Mouse (Mus musculus) lung, postnatal 14 days (tissue): Measurements from ENCODE around the gene Chka.

Experiments
- DNase-seq: peaks from one replicate; pipeline ENCODE4 v3.0.0; 2021

The Chka gene

DNA sequence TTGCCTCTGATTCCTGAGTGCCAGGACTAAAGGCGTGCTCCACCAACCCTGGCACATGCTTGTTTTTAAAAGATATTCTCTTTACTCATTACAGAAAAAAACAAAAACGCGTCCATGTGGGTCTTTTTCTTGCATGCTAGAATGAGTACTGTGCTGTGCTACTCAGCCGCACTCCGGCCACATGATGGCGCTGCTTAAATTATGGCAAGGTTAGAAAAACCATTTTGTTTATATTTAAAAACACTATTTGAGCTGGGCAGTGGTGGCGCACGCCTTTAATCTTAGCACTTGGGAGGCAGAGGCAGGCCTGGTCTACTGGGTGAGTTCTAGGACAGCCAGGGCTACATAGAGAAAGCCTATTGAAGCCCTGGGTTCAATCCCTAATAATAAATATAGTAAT is 38.6 kb downstream of the Chka start:
- DNase-seq: peak; percentile 51

DNA sequence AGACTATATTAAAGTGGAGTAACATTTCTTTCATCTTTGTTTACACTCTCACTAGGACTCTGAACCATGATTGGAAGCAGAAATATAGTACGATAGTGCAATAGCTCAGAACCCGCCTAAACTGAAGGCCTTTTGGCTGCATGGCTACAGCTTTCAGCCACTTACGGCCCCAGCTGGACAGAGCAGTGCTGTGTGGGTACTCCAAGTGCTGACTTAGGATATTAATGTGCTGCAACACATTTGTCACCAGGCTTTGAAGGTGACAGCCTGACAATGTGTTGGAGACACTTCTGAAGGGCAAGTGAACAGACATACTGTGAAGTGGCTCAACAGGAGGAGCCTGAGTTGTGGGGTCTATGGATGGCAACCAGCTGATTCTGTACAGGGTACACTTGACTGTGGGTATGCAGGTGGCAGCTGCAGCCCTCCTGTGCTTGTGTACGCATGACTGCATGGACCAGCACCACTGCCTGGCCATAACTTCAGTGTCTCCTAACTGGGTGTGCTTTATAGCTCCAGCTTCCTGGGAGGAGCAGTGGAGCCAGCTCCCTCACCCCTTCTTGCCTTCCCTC is 42.1 kb downstream of the Chka start:
- DNase-seq: no peak

DNA sequence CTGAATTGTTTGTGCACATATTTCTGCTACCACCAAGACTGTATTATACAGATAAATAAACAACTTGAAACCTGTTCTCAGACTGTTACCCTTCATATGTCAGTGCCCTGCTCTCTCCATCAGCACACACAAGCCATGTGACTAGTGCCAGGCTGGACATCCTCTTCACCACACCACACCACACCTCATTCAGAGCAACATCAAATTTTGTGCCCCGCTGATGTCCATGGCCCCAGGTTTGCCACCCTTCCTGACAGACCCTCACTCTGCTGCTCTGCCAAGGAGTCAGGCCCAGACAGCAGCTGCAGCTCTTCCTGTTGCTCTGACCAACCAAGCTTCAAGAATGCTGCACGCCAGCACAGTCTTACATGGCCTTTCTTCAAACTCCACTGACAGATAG is 42.7 kb downstream of the Chka start:
- no peak for DNase-seq

DNA sequence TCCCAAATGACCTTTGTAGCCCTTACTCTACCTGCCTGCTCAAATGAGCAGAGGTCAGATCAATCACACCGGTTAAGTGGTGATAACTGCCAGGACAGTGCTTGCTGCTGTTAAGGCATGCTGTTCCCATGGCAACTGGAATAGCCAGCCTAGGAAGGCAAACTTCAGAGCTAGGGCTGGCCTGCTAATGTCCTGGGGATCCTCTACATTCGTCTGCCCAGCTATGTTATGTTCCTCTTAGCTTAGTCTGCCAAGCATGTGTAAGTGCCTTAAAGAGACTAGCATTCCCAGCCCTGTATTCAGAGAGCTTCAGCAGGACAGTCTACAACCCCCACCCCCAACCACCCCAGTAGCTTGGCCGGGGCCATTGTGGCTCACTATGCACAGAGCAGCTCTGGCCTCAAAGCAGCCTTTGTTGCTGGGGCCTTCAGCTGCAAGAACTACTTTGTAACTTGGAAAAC is 43.6 kb downstream of the Chka start:
- DNase-seq: no peak

DNA sequence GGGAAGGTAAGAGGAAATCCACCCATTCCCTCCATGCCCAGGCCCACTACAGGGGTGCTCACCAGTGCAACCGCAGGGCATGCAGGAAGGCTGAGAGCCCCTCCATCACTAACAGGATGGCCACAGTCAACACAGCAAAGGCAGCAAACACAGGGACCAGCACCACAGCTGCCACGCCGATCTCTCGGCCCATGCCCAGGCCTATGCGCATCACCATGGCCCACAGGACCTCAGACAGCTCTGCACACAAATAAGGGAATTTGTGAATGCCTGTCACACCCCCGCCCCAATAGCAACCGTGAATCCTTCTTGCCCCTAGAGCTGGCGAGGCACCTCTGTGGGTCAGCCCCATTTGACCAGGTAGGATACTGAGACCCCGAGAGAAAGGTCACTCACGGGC is 44.6 kb downstream of the Chka start:
- no peak for DNase-seq

DNA sequence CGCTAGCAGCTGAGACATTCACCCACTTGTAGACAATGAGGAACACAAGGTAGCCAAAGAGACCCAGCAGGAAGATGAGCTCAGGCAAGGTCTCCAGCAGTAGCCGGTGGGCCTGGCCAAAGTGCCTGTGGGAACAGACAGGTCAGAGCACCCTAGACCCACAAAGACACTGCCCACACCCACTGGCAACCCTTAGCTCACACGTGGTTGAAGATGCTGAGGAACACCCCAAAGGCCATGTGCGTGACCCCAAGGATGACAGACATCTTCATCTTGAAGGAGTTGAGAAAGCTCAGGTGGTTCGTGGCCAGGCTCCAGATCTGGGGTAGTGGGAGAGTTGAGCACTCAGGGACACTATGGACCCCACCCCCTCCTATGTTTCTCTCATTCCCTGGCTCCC is 46.0 kb downstream of the Chka start:
- DNase-seq: no peak

DNA sequence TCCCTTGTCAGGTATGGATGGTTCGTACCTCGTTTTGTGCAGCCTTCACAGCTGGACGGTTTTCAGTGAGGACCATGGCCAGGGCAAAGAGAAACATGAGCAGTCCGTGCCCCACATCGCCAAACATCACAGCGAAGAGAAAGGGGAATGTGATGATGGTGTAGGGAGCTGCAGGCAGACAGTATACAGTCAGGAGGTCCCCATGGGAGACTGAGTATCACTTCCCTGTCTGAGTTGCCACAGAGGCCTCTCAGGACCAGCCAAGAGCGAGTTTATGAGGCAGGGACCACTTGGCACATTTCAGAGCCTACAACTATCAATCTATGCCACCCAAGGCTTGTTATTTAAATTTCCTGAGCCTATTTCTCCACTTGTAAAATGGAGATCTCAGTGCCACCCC is 47.4 kb downstream of the Chka start:
- DNase-seq: no peak

DNA sequence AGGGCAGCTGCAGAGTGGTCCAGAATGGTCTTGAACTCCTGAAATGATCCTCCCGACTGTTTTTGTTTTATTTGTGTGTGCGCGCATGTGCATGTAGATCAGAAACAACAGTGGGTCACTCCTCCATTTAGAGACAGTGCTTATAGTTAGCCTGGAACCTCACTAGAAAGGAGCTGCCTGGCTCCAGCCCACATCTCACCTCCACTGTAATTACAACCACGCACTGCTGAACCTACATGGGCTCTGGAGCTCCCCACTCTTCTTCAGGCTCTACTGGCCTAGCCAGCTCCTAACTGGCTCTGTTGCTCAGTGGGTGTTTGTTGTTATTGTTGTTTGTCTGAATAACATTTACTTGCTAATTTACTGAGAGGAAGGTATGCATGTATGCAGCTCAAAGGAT is 48.0 kb downstream of the Chka start:
- no peak for DNase-seq

DNA sequence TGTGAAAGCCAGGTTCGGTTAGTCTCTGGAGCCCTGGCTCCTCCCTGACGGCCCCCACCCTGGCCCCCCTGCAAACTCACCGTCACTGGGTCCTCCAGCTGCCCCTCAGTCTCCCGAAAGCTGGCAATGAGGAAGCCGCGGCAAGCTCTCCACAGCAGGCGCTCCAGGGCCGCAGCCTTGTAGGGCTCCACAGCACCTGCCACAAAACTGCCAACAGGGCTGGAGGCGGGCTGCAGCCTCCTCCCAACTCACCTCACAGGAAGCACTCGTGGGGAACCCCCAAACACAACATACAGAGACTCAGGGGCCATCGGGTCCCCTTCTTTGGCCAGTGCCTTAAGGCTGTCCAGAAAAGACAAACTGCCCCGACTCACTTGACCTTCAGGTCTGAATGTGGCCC is 51.4 kb downstream of the Chka start:
- no peak for DNase-seq

DNA sequence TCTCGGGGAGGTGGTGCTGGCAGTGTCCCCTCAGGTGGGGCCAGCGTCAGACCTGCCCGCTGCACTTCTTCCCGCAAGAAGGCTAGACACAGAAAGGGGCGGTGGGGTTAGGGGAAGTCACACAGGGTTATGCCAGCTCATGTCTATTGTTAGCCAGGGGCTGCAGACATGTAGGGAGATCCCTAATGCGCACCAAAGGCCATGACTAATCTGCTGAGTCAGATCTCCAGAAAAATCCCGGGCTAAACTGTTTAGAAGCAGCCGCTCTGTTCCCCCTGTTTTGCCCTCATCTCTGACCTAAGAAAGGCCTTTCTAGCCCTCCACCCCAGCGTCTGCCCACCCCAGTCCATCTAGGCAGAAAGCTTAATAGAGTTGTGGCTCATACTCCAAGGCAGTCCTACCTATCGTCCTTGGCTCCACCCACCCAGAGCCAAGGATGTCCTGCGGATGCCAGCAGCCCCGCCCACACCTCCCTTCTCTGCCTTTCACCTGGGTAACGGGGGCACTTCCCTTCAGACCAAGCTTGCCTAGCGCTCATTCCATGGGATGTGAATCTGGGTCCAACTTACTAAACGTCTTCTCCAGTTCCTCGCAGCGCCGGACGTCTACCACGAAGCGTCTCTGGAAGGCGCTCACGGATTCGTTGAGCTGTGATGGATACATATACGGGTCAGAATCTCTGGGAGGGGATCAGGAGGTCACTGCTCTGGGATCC is 52.2 kb downstream of the Chka start:
- DNase-seq: no peak

DNA sequence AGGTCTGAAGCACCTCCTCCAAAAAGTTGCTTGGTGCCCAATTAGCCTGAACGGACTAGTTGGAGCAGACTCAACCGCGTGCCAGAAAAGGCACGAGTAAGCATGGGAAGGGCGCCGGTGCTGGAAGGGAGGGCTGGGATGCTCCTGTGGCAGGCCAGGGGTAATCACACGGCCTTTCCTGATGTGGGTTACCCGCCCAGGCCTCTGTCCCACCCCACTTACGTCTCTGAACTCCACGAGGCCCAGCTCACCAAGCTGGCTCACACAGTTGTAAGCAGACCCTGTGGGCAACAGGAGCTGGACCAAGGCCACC is 52.7 kb downstream of the Chka start:
- no peak for DNase-seq

DNA sequence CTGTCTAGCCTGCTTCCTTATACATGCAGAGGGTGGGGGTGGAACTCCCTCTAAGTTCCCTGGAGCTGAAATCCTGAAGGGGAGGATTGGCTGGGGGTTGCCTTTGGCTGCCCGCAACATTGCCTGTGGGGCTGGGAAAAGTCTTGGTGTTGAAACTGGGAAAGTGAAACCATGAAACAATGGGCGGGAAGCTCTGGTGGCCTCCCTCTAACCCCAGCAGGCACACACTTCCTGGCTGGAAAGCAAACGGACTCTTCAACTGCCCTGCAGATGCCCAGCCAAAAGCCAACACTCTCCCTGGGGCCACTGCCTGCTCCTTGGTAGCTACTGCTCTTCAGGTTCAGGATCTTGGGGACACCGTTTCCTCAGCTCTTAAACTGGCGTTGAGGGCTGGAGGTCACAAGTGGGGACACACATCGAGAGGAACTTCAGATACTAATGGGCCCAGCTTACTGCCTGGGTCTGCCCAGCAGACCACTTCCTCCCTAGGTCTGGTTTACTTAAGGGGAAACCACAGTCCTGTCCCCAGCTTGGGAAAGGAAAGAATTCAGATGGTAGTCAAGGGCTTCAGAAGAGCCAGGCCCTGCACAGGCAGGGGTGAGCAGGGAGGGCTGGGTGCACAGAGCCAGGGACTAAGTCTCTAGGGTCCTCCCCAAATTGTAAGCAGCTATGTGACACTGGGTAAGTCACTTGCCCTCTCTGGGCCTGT is 53.8 kb downstream of the Chka start:
- DNase-seq: peak; percentile 61

DNA sequence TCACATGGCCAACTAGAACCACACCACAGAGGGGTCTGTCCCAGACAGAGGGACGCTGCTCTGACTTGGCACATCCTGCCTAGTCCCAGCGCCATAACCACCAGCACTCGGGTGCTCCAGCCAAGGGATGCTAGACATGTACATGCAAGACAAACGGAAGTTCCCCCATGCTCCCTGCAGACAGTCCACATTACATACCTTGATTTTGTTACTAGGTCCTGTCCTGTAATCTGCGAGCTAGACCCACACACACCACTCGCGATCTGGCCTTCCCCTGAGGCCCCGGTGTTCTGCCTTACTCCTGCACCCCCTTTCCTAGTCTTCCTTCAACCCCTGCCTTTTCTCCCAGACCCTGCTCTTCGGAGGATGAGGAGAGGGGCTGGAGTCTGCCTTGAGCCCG is 54.8 kb downstream of the Chka start:
- no peak for DNase-seq

DNA sequence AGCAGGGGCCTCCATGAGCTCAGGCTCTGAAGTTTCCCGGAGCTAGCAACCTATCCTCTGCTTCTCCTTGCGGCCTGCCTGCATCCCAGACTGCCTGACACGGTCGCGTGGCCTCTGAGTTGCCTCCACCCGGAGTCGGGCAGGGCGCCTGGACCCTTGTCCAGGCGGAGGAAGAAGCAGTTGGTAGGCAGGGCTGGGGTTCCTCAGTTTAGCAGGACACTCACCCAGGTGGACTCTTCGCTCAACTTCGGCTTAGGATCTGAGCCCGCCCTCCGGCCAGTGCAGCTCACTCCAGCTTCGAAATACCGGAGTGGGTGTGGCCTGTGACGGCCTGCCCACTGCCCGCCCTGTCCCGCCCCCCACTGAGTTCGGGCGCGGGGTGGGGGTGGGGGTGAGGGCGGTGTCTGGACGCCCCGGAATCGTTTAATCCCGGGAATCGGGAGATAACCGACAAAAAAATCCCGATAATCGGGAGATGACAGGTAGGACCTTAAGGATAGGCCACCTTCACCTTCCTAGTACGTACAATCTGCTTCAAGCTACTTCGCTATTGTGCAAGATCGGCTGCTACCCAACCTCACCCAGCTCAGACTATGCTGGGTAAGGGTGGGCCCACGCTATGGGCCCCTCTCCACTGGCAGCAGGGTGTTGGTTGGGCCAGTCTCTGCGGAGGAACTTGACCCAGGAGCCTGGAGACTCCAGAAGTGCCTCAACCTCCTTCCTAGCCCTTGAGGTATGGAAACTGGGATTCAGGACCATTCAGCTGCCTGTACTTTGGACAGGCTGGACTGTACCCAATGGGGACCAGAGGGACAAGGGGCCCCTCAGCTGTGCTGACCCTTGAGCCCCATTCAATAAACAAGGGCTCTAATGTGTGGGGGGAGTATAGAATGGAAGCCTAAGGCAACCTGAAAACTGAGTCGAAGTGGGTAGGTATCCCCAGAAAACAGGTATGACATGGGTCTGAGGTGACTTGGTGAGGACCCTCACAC is 55.5 kb downstream of the Chka start, which contains the start of gene Tcirg1:
Gene Tcirg1, minus strand, starts transcription at position 339 of the 992 bp plus-strand sequence.
- DNase-seq: peak; percentile 82

DNA sequence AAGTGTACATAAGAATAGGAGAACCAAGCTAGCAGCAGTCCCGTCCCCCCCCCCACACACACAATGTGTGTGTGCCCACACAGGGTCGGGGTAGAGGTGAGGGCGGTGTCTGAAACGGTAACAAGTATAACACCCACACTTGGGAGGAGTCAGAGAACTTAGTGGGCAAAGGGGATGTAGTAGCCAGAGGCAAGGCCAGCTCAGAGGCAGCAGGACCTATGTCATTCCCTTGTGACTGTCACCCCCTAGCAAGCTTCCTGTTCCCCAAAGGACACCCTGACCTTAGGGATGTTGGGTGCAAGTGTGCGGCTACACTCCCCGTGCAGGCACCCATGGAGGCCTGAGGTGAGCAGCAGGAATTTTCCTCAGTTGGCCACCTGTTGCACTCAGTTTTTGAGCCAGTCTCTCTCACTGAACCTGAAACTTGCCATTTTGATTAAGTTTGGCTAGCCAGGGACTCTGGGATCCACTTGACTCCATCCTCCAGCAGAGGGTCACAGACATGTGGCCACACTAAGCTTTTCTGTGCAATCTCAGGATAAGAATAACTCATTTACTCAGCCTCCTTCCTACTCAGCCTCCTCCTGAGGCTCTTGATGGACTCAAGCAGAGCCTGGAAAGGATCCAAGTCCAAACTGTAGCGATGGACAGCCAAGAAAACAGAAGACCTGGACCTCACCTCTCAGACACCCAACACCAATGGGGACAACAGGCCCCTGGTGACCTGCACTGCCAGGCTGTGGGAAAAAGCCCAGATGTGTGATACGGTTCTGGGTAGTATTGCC is 56.5 kb downstream of the Chka start:
- no peak for DNase-seq

DNA sequence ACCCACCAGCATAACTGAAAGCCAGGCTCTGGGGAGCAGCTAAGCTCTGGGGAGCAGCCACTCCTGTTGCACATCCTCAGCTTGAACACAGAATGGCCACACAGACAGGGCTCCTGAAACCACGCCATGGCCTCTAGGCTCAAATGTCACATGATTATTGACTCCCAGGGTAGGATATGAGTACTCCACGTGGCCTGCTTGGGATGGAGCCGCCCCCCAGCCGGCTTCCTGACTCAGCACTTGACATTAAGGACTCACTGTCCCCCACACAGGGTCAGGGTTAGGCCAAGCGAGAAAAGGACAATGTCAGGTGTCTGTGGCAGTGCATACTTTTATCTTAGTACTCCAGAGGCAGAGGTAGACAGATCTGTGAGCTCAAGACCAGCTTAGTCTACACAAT is 58.6 kb downstream of the Chka start:
- DNase-seq: no peak

DNA sequence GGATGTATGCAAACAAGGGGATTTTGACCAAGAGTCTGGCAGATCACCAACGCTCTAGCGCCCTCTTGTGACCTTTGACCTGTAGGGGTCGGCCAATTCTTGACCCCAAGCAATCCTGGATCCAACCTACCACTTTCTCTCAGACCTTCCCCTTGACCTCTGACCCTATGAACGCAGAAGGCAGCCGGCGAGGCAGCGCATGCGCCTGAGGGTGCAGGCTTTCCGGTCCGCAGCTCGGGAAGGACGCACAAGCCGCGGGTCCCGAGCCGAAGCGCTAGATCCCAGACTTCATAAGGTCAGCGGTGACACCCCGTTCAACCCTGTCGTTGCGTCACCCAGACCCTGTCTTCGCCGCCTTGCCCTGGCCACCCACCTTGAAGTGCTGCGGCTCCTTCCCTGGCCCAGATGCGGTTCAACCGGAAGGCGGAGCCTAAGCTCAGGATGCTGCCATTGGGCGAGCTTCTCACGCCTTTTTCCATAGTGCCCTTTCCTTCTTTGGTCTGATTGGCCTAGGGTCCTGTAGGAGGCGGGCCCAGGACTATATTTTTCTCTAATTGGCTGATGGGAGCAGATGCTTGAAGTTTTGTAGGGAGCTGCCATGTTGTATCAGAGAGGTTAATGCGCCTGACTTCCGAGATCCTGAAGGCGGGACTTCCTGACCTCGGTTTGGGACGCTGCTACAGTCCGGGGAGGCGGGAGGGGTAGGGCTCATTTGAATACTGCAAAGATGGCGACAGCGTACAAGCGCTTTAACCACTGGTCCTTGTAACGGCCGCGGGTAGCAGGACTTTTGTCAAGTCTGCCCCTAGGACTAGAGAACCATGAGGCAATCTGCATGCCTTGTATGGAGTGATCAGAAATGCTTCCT is 61.0 kb downstream of the Chka start, which contains the start of gene Ndufs8:
Gene Ndufs8, minus strand, starts transcription at position 438 of the 868 bp plus-strand sequence.
- DNase-seq: peak; percentile 88

DNA sequence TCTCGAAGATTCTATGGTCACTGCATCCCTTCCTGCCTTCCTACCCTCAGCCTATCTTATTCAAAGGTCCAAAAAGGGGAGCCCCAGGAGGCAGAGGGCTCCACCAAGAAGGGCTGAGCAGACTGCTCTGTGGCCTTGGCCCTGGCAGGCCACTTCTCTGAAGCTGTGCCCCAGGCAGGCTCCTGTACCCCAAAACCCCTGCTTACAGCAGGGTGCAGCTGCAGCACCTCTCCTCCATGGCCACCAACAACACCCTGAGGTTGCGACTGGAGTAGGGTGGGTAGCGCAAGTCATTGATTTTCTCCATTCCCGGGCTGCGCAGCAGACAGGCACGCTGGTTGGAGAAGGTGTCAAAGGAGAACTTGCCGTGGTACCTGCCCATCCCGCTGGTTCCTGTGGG is 62.1 kb downstream of the Chka start:
- DNase-seq: no peak

DNA sequence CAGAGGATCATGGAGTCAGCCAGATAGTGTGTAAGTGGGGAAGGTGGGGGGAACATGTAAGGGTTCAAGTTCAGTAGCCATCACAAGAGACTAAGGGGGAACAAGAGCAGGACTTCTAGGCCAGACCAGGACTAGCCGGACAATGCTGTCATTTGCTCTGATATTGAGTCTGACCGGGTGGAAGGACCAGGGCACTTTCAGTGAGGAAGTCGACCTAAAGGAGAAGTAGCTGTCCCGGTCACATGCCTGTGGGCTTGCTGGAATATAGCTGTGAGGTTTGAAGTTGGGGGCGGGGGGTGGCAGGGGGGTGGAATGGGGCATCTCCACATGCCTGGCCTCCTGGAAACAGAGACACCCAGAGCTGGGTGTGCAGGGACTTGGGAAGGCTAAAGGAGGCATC is 63.0 kb downstream of the Chka start:
- DNase-seq: no peak

DNA sequence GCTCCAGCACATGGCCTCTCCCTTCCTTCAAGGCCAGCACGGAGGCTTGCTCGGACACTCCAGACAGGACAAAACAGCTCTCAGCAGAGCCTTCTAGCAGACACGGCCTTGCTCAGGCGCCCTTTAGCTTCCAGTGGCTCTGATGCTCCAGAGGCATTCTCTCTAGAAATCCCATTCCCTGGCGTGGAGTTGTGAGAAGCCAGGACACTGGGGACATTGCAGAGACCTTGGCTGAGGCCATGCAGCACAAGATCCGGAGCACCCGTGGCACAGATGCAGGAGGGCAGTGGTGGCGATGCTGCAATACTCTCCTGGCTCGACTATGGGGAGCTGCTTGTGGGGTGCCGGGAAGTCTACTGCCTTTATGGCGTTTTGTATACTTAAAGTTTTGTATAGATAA is 65.2 kb downstream of the Chka start:
- DNase-seq: no peak

DNA sequence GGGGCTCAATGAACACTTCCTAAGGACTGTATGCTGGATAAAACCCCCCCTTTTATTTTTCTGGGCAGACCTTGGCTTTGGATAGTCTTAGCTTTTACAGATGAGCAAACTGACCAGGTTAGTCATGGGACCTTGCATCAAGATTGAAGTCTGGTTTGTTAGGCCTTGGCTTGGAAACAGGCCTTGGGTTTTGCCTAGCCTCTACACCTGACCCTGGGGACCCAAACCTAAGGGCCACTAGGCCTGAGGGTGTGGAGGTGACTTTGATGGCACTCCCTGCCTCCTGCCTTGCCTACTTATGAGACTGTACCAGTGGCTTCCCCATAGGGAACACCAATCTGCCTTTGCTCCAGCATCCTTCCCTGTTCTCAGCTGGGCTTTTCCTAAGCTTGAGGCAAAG is 68.4 kb downstream of the Chka start:
- no peak for DNase-seq
